Mouse (Mus musculus): ENCODE measurements around the gene Zfp648. TPM values are rescaled to one million over a fixed set of nuclear protein-coding genes. Genes with fewer than 3 reads are reported as not detected.

The Zfp648 gene
- 0.17 and 0.51 TPM in 2 replicates for polyA plus RNA-seq (2014; fragmentation: Nextera tagmentation; extraction: Ambion mirVana)

- no peak for DNase-seq (ENCODE audit: low spot score)
- 31% methylated on average over 14 of the region's 14 CpGs for WGBS
- H3K27ac ChIP-seq (replicated peaks; ENCODE audit: low read depth, low read length) = no peak within 1 kb of the TSS
- no peak for ATAC-seq (ENCODE audit: insufficient number of reproducible peaks, low FRiP score, low TSS enrichment, low read depth)
- H3K4me3 ChIP-seq (ENCODE audit: low read depth, low read length) = no peak within 1 kb of the TSS
- no peaks in the 10 kb centered on the region for H3K9me3 ChIP-seq (ENCODE audit: control insufficient read depth, low read length)
- H3K27me3 ChIP-seq (ENCODE audit: control insufficient read depth, insufficient read depth, low read length) = peaks cover 32% of the 10 kb centered on the region
- H3K4me2 ChIP-seq (ENCODE audit: low read depth, severe bottlenecking) = 0 out of 2 replicates have a peak within 1 kb of the TSS, but pooled peaks have one; percentile 8
- H3K9ac ChIP-seq (ENCODE audit: low read length) = no peak within 1 kb of the TSS
- H3K36me3 ChIP-seq (ENCODE audit: control insufficient read depth, insufficient read depth, low read length) = no peaks in the 10 kb centered on the region
- H3K4me1 ChIP-seq (ENCODE audit: control insufficient read depth, insufficient read depth, low read length) = peaks cover 12% of the 10 kb centered on the region
Measured at GRCm38 (mm10) chr1:154200955-154201722, at the start of gene Zfp648. Gene Zfp648 (plus strand): TSS chr1:154201187.

DNA sequence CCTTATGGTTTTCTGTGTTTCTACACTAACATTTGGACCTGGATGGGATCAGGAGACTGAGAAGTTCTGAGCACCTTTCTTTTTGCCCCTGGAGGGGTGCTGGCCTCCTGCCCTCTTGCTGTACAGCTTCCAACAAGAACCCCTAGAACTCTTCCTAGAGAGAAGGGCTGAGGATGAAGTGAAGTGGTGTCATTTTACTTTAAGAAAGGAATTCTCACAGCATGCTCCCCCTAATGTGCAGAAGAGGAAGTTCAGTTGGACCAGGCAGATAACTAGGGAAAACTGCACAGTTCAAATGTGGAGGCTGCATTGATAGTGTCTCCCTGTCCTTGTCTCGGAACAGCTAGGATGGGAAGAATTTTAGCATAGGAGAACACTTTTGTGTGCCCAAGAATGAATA lies 48.4 kb upstream of the Zfp648 start:
- Histone ChIP-seq H3K36me3 (ENCODE audit: control insufficient read depth, insufficient read depth, low read length) (no peaks in the 10 kb centered on the region), H3K4me1 (ENCODE audit: control insufficient read depth, insufficient read depth, low read length) (no peaks in the 10 kb centered on the region), H3K9me3 (ENCODE audit: control insufficient read depth, low read length) (no peaks in the 10 kb centered on the region), H3K4me3 (ENCODE audit: low read depth, low read length) (no peak overlapping the region), H3K27ac (replicated peaks; ENCODE audit: low read depth, low read length) (no peak overlapping the region), H3K4me2 (ENCODE audit: low read depth, severe bottlenecking) (no peak overlapping the region), H3K27me3 (ENCODE audit: control insufficient read depth, insufficient read depth, low read length) (no peaks in the 10 kb centered on the region), H3K9ac (ENCODE audit: low read length) (no peak overlapping the region)
- 92% methylated on average over 1 of the region's 1 CpGs for WGBS
- DNase-seq (ENCODE audit: low spot score) (no peak), ATAC-seq (ENCODE audit: insufficient number of reproducible peaks, low FRiP score, low TSS enrichment, low read depth) (no peak)

- H3K9me3 ChIP-seq (ENCODE audit: control insufficient read depth, low read length) = no peaks in the 10 kb centered on the region
Measured at GRCm38 (mm10) chr1:154153800-154154199, 47.2 kb upstream of the Zfp648 start.

DNA sequence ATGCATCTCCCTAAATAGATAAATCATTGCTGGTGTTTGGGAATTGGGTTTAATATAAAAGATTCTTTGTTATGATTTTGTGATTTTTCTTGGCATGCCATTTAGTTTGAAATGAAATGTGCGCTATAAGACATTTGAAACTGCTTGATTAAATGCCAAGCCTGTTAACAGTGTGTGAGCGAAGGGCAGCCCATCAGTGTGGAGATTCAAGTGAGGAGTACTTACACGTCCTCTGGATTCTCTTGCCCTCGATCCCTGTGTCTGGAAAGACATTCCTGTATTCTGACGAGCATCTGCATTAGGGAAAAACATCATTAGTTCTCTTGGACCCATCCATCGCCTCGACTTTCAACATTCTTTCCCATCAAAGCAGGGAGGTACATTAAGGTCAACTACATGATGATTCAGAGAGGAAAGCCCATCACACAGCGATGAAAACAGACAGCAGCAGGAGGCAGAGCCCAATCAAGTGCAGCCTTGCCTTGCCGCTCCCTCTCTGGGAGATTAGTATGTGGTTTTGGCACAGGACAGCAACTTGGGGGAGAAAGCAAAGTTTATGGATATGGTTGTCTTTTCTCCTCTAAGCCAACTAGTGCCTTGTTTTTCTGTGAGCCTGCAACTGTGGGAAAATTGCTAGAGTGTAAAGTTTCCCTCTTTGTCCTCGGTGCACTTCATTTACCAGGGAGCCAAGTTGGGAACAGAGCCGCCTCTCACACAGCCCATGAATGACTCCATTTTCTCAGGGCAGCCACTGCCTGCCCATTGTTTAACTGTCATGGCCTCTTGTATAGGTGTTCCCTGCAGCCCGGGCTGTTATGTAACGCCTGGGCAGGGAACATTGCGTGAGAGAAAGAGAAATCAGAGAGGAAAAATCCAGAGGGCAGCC lies 44.6 kb upstream of the Zfp648 start:
- DNase-seq (ENCODE audit: low spot score) (no peak), ATAC-seq (ENCODE audit: insufficient number of reproducible peaks, low FRiP score, low TSS enrichment, low read depth) (no peak)
- H3K9ac ChIP-seq (ENCODE audit: low read length) = no peak overlapping the region
- no peaks in the 10 kb centered on the region for H3K9me3 ChIP-seq (ENCODE audit: control insufficient read depth, low read length)
- no peaks in the 10 kb centered on the region for H3K36me3 ChIP-seq (ENCODE audit: control insufficient read depth, insufficient read depth, low read length)
- no peak overlapping the region for H3K4me2 ChIP-seq (ENCODE audit: low read depth, severe bottlenecking)
- no peaks in the 10 kb centered on the region for H3K4me1 ChIP-seq (ENCODE audit: control insufficient read depth, insufficient read depth, low read length)
- 80% methylated on average over 14 of the region's 14 CpGs for WGBS
- no peak overlapping the region for H3K4me3 ChIP-seq (ENCODE audit: low read depth, low read length)
- H3K27ac ChIP-seq (replicated peaks; ENCODE audit: low read depth, low read length) = no peak overlapping the region
- H3K27me3 ChIP-seq (ENCODE audit: control insufficient read depth, insufficient read depth, low read length) = no peaks in the 10 kb centered on the region

More at GRCm38 (mm10) chr1:154153800-154154199, 47.2 kb upstream of the Zfp648 start:
- ATAC-seq (ENCODE audit: insufficient number of reproducible peaks, low FRiP score, low TSS enrichment, low read depth) (no peak), DNase-seq (ENCODE audit: low spot score) (no peak)
- Histone ChIP-seq H3K9ac (ENCODE audit: low read length) (no peak overlapping the region), H3K27me3 (ENCODE audit: control insufficient read depth, insufficient read depth, low read length) (no peaks in the 10 kb centered on the region), H3K4me2 (ENCODE audit: low read depth, severe bottlenecking) (no peak overlapping the region), H3K36me3 (ENCODE audit: control insufficient read depth, insufficient read depth, low read length) (no peaks in the 10 kb centered on the region), H3K4me1 (ENCODE audit: control insufficient read depth, insufficient read depth, low read length) (no peaks in the 10 kb centered on the region), H3K4me3 (ENCODE audit: low read depth, low read length) (no peak overlapping the region), H3K27ac (replicated peaks; ENCODE audit: low read depth, low read length) (no peak overlapping the region)
- 92% methylated on average over 7 of the region's 7 CpGs for WGBS

DNA sequence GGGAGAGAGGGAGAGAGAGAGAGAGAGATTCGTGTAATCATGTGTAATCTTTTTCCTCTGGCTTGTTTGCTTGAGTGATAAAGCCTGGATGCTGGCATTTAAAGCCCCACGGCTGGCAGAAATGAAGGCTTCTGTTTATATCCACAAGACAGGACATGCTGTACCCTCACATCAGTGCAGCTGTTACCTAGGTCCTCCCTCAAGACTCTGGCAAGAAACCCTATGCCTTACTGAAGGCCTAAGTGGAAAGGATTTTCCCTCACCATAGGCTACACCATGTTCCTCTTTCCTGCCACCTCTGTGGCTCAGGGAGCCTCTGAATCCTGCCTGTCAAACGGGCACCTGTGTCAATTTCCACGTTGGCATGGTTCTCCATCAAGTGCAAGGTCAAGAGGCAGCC lies 43.9 kb upstream of the Zfp648 start:
- no peaks in the 10 kb centered on the region for H3K36me3 ChIP-seq (ENCODE audit: control insufficient read depth, insufficient read depth, low read length)
- ATAC-seq (ENCODE audit: insufficient number of reproducible peaks, low FRiP score, low TSS enrichment, low read depth) = no peak

DNA sequence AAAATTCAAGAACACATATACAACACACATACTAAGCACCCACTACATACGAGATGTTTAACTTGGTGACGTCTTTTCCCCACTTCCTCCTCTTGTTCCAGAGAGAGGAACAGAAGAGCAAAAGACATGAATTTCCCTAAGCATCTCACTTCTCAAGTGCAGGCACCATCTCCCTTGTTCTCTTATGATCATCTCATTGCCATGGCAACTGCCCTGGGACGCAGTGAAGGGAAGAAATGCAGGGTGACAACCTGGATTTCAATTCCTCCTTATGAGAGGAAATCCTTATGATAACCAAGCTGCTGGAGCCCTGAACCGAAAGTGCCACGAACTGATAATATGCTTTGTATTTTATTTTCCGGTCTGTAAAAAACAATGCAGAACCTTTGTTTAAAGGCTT lies 33.3 kb upstream of the Zfp648 start:
- Histone ChIP-seq H3K4me3 (ENCODE audit: low read depth, low read length) (no peak overlapping the region), H3K27ac (replicated peaks; ENCODE audit: low read depth, low read length) (no peak overlapping the region), H3K36me3 (ENCODE audit: control insufficient read depth, insufficient read depth, low read length) (no peaks in the 10 kb centered on the region), H3K27me3 (ENCODE audit: control insufficient read depth, insufficient read depth, low read length) (no peaks in the 10 kb centered on the region), H3K4me1 (ENCODE audit: control insufficient read depth, insufficient read depth, low read length) (no peaks in the 10 kb centered on the region), H3K9ac (ENCODE audit: low read length) (no peak overlapping the region), H3K4me2 (ENCODE audit: low read depth, severe bottlenecking) (no peak overlapping the region), H3K9me3 (ENCODE audit: control insufficient read depth, low read length) (no peaks in the 10 kb centered on the region)
- DNase-seq (ENCODE audit: low spot score) = no peak
- 90% methylated on average over 6 of the region's 6 CpGs for WGBS
- ATAC-seq (ENCODE audit: insufficient number of reproducible peaks, low FRiP score, low TSS enrichment, low read depth) = no peak

More for the DNA sequence above, 43.9 kb upstream of the Zfp648 start:
- DNase-seq (ENCODE audit: low spot score) = no peak
- Histone ChIP-seq H3K4me1 (ENCODE audit: control insufficient read depth, insufficient read depth, low read length) (no peaks in the 10 kb centered on the region), H3K27ac (replicated peaks; ENCODE audit: low read depth, low read length) (no peak overlapping the region), H3K9ac (ENCODE audit: low read length) (no peak overlapping the region), H3K4me3 (ENCODE audit: low read depth, low read length) (no peak overlapping the region), H3K27me3 (ENCODE audit: control insufficient read depth, insufficient read depth, low read length) (no peaks in the 10 kb centered on the region), H3K4me2 (ENCODE audit: low read depth, severe bottlenecking) (no peak overlapping the region), H3K9me3 (ENCODE audit: control insufficient read depth, low read length) (no peaks in the 10 kb centered on the region)
- 86% methylated on average over 4 of the region's 4 CpGs for WGBS

GRCm38 (mm10) chr1:154175334-154175733 lies 25.7 kb upstream of the Zfp648 start:
- Histone ChIP-seq H3K4me2 (ENCODE audit: low read depth, severe bottlenecking) (no peak overlapping the region), H3K4me3 (ENCODE audit: low read depth, low read length) (no peak overlapping the region), H3K27ac (replicated peaks; ENCODE audit: low read depth, low read length) (no peak overlapping the region), H3K9me3 (ENCODE audit: control insufficient read depth, low read length) (no peaks in the 10 kb centered on the region), H3K27me3 (ENCODE audit: control insufficient read depth, insufficient read depth, low read length) (no peaks in the 10 kb centered on the region), H3K4me1 (ENCODE audit: control insufficient read depth, insufficient read depth, low read length) (no peaks in the 10 kb centered on the region), H3K36me3 (ENCODE audit: control insufficient read depth, insufficient read depth, low read length) (no peaks in the 10 kb centered on the region), H3K9ac (ENCODE audit: low read length) (no peak overlapping the region)
- 79% methylated on average over 6 of the region's 6 CpGs for WGBS
- ATAC-seq (ENCODE audit: insufficient number of reproducible peaks, low FRiP score, low TSS enrichment, low read depth) (peak; percentile 79), DNase-seq (ENCODE audit: low spot score) (no peak)

- Histone ChIP-seq H3K4me1 (ENCODE audit: control insufficient read depth, insufficient read depth, low read length) (no peaks in the 10 kb centered on the region), H3K36me3 (ENCODE audit: control insufficient read depth, insufficient read depth, low read length) (no peaks in the 10 kb centered on the region), H3K27ac (replicated peaks; ENCODE audit: low read depth, low read length) (no peak overlapping the region), H3K27me3 (ENCODE audit: control insufficient read depth, insufficient read depth, low read length) (no peaks in the 10 kb centered on the region), H3K9me3 (ENCODE audit: control insufficient read depth, low read length) (no peaks in the 10 kb centered on the region), H3K4me3 (ENCODE audit: low read depth, low read length) (no peak overlapping the region), H3K9ac (ENCODE audit: low read length) (no peak overlapping the region), H3K4me2 (ENCODE audit: low read depth, severe bottlenecking) (no peak overlapping the region)
- ATAC-seq (ENCODE audit: insufficient number of reproducible peaks, low FRiP score, low TSS enrichment, low read depth) = no peak
- WGBS = 87% methylated on average over 4 of the region's 4 CpGs
- no peak for DNase-seq (ENCODE audit: low spot score)
Measured at GRCm38 (mm10) chr1:154177781-154178180, 23.2 kb upstream of the Zfp648 start.
